Mouse (Mus musculus): ENCODE results near the gene Xylt2.
"Not testable (repeated sequence)": the region's sequence is repeated elsewhere in the genome, so short reads cannot be mapped to it uniquely, and the experiment has no call there.

Gene Xylt2

DNA sequence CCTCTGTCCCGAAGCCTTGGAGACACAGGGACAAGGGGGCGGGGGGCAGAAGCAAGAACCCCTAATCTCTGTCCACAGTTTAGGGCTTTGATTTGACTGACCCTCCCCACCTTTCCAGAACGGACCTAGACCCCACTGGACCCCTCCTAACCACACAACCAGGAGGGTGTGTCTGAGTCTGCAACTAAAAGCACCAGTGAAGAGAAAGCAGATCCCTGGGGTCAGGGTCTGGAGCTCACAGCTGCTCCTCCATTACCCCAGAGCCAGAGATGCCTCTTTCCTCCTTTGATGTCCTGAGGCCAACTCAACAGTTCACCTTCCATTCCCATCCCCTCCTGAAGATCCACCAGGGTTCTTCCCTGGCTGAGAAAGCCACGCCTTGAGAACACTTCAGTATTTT, 1.0 kb downstream of the Xylt2 start:
- DNase-seq (ENCODE audit: low spot score): no peak

GRCm38 (mm10) chr11:94675446-94675845, 1.9 kb downstream of the Xylt2 start:
- no peak for DNase-seq (ENCODE audit: low spot score)

DNA sequence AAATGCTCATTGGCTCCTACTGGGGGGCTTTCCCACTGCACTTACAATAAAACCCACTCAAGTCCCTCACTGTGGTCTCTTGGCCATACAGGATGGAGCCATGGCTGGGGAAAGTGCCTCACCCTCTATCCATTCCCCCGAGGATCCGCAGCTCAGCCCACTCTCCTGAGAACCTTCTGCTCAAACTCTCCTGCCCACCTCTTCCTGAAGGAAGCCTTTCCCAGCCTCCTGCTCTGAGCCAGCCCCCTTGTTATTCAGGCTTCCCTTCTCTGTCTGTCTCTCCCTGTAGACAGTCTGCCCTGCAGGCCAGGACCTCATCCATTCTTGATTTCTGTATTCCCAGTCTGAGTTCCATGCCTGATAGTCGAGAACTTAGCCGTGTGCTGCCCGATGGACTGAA, 2.3 kb downstream of the Xylt2 start:
- DNase-seq (ENCODE audit: low spot score): no peak

- DNase-seq (ENCODE audit: low spot score): no peak
Measured at GRCm38 (mm10) chr11:94665281-94665680, 12.0 kb downstream of the Xylt2 start.

DNA sequence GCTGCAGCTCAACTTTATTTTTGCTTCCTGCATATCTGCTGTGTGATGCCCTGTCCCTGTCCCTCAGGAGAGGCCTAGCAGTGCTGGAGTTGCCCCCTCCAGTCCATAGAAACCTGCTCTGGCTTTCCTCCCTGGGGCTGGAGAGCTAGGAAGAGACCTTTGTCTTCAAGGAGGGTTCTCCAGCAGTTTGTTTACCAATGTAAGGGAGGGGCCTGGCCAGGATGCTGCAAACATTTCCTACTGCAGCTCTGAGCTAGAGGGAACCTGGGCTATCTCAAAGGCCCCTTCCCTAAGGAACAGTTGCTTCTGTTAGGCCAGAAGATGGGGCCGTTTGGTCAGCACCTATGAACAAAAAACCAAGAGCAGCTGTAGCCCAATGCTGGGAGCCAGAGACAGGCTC, 16.0 kb downstream of the Xylt2 start:
- DNase-seq (ENCODE audit: low spot score): no peak

- peak; percentile 73 for DNase-seq (ENCODE audit: low spot score)
Measured at GRCm38 (mm10) chr11:94653663-94654436, 23.5 kb downstream of the Xylt2 start, which contains the start of the genes Mrpl27 and Eme1. Gene Mrpl27, plus strand, starts transcription at chr11:94653767. Gene Eme1, minus strand, starts transcription at chr11:94653964.

- no peak for DNase-seq (ENCODE audit: low spot score)
Measured at GRCm38 (mm10) chr11:94652973-94653372, 24.3 kb downstream of the Xylt2 start.

DNA sequence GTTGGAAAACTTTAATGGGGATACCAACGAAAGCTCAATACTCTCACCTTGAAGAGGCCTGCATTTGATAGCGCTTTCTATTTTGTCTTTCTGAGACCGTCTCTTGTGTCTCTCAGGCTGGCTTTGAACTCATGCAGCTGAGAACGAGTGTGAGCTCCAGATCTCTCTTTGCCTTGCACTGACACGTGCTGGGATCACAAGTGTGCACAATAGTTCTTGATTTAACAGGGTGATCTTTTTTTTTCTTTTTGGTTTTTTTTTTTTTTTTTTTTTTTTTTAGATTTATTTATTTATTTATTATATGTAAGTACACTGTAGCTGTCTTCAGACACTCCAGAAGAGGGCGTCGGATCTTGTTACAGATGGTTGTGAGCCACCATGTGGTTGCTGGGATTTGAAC, 26.1 kb downstream of the Xylt2 start:
- DNase-seq (ENCODE audit: low spot score): not testable (repeated sequence)

DNA sequence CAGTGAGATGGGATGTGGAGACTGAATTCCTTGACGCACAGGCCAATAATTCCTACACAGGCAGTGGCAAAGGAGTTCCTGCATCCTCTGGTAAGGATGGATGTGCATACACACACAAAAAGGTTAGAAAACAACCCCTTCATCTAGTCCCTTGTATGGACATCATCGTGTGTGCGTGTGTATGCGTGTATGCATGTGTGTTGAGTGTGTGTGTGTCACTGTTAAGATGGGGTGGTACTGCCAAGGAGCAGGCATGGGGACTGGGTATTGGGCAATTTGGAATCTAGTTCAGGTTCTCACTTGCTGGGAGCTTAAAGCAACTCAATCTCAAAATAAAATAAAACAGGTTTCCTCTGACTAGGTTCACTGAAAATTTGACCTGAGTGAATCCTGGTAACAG, 30.9 kb downstream of the Xylt2 start:
- no peak for DNase-seq (ENCODE audit: low spot score)

- no peak for DNase-seq (ENCODE audit: low spot score)
Measured at GRCm38 (mm10) chr11:94644461-94645219, 32.7 kb downstream of the Xylt2 start.

- DNase-seq (ENCODE audit: low spot score): no peak
Measured at GRCm38 (mm10) chr11:94634431-94634830, 42.9 kb downstream of the Xylt2 start.

- DNase-seq (ENCODE audit: low spot score): no peak
Measured at GRCm38 (mm10) chr11:94632988-94633387, 44.3 kb downstream of the Xylt2 start.

DNA sequence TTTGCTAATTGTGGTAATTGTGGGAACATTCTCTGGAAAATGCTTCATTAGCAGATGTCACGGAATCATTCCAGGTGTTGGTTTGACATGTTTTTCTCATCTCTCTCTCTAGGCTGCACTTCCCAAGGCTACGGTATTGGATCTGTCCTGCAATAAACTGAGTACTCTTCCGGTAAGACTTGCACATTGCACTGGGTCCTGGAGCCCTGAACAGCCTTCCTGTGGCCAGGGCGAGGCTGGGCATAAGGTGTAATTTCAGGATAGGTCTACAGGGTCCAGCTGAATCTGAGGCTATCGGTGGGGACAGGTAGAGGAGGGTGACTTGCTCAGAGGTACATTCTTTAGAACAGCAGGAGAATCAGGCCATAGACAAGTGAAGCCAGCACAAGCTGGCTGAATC, 45.3 kb downstream of the Xylt2 start:
- no peak for DNase-seq (ENCODE audit: low spot score)

- peak; percentile 18 for DNase-seq (ENCODE audit: low spot score)
Measured at GRCm38 (mm10) chr11:94630199-94631011, 46.9 kb downstream of the Xylt2 start.

DNA sequence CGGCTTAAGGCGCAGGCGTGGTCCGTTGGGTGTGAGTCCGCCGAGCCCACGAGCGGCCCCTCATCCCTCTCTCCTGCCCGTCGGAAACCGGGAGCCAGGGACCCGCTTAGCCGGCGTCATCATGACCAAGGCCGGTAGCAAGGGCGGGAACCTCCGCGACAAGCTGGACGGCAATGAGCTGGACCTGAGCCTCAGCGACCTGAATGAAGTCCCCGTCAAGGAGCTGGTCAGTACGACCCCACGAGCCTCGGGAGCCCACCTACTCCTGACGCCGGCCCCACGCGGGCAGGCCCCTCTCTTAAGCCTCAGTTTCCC, 47.5 kb downstream of the Xylt2 start:
- no peak for DNase-seq (ENCODE audit: low spot score)

- peak; percentile 98 for DNase-seq (ENCODE audit: low spot score)
Measured at GRCm38 (mm10) chr11:94629199-94629883, 48.0 kb downstream of the Xylt2 start, which contains the start of gene Lrrc59. Gene Lrrc59, plus strand, starts transcription at chr11:94629767.

DNA sequence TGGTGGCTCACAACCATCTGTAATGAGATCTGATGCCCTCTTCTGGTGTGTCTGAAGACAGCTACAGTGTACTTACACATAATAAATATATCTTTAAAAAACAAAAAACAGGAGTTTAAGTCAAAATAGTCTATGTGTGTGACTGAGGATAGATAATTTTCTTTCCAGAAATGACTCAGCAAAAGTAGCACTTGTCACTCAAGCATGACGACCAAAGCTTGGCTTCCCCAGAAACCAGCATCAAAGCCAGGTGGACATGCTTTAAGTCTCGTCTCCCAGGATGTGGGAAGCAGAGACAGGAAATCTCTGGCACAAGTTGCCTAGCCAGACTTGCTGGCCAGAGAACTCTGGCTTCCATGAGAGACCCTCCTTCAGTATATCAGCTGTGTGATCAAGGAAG, 55.2 kb downstream of the Xylt2 start:
- DNase-seq (ENCODE audit: low spot score): no peak

DNA sequence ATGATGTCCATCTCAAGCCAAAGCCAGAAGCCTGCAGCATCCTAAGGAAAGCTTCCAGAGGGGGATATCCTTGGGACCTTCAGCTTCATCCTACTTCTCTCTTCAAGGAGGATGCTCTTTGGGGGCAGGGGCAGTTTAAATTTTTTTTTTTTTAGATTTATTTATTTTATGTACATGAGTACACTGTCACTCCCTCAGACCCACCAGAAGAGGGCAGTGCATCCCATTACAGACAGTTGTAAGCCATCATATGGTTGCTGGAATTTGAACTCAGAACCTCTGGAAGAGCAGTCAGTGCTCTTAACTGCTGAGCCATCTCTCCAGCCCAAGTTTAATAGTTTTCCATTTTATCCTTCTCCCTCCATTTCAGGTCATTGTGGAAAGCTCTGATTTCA, 55.9 kb downstream of the Xylt2 start:
- DNase-seq (ENCODE audit: low spot score): no peak

DNA sequence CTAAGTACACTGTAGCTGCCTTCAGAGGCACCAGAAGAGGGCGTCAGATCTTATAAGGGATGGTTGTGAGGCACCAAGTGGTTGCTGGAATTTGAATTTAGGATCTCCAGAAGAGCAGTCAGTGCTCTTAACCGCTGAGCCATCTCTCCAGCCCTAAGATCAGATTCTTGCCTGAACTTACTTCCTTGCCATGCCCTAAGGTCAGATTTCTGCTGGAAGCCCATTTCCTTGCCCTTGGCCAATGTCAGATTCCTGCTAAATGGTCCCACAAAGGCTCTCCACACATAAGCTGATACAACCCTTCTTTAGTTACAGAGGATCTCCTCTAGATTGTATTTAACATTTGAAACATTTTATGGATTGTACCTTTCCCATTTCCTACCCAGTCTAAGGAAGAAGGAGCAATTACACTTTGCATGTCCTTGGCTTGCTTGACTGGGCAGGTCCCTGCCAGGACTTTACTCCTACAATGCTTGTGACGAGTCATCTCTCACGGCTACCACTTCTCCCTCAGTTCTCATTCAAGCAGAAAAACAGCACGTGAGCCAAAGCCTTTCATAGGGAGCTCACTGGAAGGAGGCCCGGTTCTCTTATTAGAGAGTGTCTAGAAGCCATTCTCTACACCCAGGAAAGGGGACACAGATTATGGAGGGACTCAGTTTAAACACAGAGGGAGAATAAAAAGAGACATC, 56.4 kb downstream of the Xylt2 start:
- DNase-seq (ENCODE audit: low spot score): no peak

DNA sequence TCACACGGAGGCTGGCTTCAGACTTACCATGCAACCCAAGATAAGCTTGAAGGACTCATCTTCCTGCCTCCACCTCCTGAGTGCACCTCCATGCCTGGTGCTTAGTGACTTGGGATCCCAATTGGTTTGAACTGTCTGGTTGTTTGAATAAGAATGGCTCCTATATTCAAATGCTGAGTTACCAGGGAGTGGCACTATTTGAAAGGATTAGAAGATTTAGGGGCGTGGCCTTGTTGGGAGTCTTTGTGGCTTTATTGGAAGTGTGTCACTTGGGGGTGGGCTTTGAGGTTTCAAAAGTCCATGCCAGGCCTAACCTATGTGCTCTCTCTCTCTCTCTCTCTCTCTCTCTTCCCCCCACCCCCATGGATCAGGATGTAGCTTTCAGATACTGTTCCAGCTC, 59.7 kb downstream of the Xylt2 start:
- no peak for DNase-seq (ENCODE audit: low spot score)

- no peak for DNase-seq (ENCODE audit: low spot score)
Measured at GRCm38 (mm10) chr11:94615494-94615893, 61.8 kb downstream of the Xylt2 start.
